Mouse (Mus musculus): Measurements from ENCODE around the gene Nkx2-2. TPM values are rescaled to one million over a fixed set of nuclear protein-coding genes. Genes with fewer than 3 reads are reported as not detected.
"Not testable (repeated sequence)": the region's sequence is repeated elsewhere in the genome, so short reads cannot be mapped to it uniquely, and the experiment has no call there.

Gene Nkx2-2
- polyA plus RNA-seq, 1 experiment from 2014 or later = 5.1 TPM

DNA sequence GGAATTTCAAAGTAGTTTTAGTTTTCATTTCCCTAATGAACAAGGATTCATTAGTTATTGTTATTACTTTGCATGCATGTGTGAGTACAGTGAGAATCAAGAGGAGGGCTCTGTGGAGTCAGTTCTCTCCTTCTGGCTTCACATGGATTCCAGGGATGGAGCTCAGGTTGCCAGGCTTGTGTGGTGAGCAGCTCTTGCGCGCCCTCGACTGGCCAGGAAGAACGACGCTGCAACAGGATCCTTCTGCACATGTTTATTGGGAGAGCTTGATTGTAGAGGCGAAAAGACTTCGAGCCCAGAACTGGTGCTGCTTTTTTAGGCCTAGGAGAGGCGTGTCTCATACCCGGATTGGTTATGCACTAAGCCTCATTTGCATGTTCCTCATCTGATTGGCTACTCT is 23.5 kb downstream of the Nkx2-2 start:
- not testable (repeated sequence) for H3K9me3 ChIP-seq (ENCODE audit: control insufficient read depth, low read length); H3K27ac ChIP-seq; H3K4me2 ChIP-seq (replicated peaks); H3K4me3 ChIP-seq (replicated peaks; ENCODE audit: low read length); ATAC-seq (ENCODE audit: low FRiP score); H3K4me1 ChIP-seq (replicated peaks; ENCODE audit: control insufficient read depth, insufficient read depth, low read length); H3K9ac ChIP-seq; H3K36me3 ChIP-seq (replicated peaks; ENCODE audit: control insufficient read depth, insufficient read depth); DNase-seq (ENCODE audit: low spot score)
- H3K27me3 ChIP-seq (ENCODE audit: control insufficient read depth, insufficient read depth, low read length) = peaks cover 16% of the 10 kb centered on the region
- WGBS = 85% methylated on average over 9 of the region's 9 CpGs

DNA sequence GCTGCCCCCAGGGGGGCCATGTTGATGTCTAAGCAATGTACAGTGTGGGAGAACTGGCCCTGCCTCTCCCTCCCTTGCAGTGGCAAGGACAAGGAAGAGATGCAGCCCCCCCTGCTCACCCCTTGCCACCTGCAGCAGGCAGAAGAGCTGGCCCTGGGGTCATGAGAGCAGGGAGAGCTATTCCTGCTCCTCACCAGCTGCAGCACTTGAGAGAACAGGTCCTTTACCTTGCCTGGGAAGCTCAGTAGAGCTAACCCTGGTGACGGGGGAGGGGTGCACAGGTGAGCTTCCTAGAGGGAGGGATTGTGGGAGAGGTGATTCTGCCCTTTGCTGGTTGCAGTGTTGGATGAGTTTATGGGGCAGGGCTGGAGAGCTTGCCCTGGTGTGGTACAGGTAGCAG is 28.2 kb downstream of the Nkx2-2 start:
- ATAC-seq (ENCODE audit: low FRiP score) = no peak
- no peaks in the 10 kb centered on the region for H3K36me3 ChIP-seq (replicated peaks; ENCODE audit: control insufficient read depth, insufficient read depth)
- WGBS = 84% methylated on average over 1 of the region's 1 CpGs
- H3K9me3 ChIP-seq (ENCODE audit: control insufficient read depth, low read length) = no peaks in the 10 kb centered on the region
- H3K27me3 ChIP-seq (ENCODE audit: control insufficient read depth, insufficient read depth, low read length) = no peaks in the 10 kb centered on the region
- no peak overlapping the region for H3K4me3 ChIP-seq (replicated peaks; ENCODE audit: low read length)
- H3K4me1 ChIP-seq (replicated peaks; ENCODE audit: control insufficient read depth, insufficient read depth, low read length) = no peaks in the 10 kb centered on the region
- no peak for DNase-seq (ENCODE audit: low spot score)
- no peak overlapping the region for H3K4me2 ChIP-seq (replicated peaks)
- no peak overlapping the region for H3K9ac ChIP-seq
- H3K27ac ChIP-seq = no peak overlapping the region

DNA sequence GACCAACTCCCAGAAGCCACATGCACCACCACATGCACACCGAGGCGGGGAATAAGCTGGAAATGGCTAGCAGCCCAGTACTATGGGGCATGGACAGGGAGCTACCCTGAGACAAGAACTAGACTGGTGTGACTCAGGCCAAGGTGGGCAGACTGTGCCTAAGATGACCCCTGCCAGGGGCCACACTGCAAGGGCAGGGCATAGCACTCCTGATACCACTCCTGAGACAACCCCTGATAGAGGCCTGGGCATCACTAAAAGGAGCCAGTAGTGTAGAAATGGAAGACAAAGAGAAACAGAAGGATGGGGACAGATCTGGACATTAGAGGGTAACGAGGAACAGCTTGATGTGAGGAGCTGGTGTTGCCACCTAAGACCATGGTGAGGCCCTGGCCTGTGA is 28.7 kb downstream of the Nkx2-2 start:
- WGBS = 85% methylated on average over 3 of the region's 3 CpGs
- no peak for ATAC-seq (ENCODE audit: low FRiP score)
- H3K9ac ChIP-seq = no peak overlapping the region

DNA sequence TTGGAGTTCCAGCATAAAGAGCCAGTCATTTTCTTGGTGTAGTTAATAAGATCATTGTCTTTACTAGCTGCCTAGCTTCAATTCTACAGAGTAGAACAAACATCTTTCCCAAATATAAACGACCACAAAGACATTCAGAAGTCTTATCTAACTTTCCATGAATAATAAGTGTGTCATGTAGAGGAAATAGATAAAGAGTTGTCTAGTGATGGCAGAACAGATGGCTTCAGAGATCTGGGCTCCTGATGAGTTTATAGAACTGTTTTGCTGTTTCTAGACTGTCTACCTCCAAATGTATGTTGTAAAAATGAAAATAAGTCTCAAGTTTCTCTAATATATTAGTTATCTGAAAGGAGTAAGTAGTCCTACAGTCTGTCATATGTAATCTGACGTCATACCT is 41.5 kb downstream of the Nkx2-2 start:
- Histone ChIP-seq H3K4me1 (replicated peaks; ENCODE audit: control insufficient read depth, insufficient read depth, low read length) (no peaks in the 10 kb centered on the region), H3K9ac (no peak overlapping the region), H3K4me2 (replicated peaks) (no peak overlapping the region), H3K9me3 (ENCODE audit: control insufficient read depth, low read length) (no peaks in the 10 kb centered on the region), H3K36me3 (replicated peaks; ENCODE audit: control insufficient read depth, insufficient read depth) (no peaks in the 10 kb centered on the region), H3K27me3 (ENCODE audit: control insufficient read depth, insufficient read depth, low read length) (no peaks in the 10 kb centered on the region), H3K27ac (no peak overlapping the region), H3K4me3 (replicated peaks; ENCODE audit: low read length) (no peak overlapping the region)
- DNase-seq (ENCODE audit: low spot score) (no peak), ATAC-seq (ENCODE audit: low FRiP score) (no peak)
- 71% methylated on average over 2 of the region's 2 CpGs for WGBS

More for the DNA sequence above, 28.7 kb downstream of the Nkx2-2 start:
- no peaks in the 10 kb centered on the region for H3K4me1 ChIP-seq (replicated peaks; ENCODE audit: control insufficient read depth, insufficient read depth, low read length)
- H3K27me3 ChIP-seq (ENCODE audit: control insufficient read depth, insufficient read depth, low read length) = no peaks in the 10 kb centered on the region
- H3K9me3 ChIP-seq (ENCODE audit: control insufficient read depth, low read length) = no peaks in the 10 kb centered on the region
- H3K4me2 ChIP-seq (replicated peaks) = no peak overlapping the region
- no peak overlapping the region for H3K4me3 ChIP-seq (replicated peaks; ENCODE audit: low read length)
- H3K27ac ChIP-seq = no peak overlapping the region
- no peak for DNase-seq (ENCODE audit: low spot score)
- H3K36me3 ChIP-seq (replicated peaks; ENCODE audit: control insufficient read depth, insufficient read depth) = no peaks in the 10 kb centered on the region

Other genes with a start within 250 kb of the Nkx2-2 start
- 80.9 and 83.2 TPM in 2 replicates for gene Xrn2, start 181.2 kb downstream of the Nkx2-2 start, polyA plus RNA-seq (2014; fragmentation: Nextera tagmentation; extraction: Ambion mirVana)
- not detected in 2 replicates for gene Nkx2-4, start 108.8 kb downstream of the Nkx2-2 start, polyA plus RNA-seq (2014; fragmentation: Nextera tagmentation; extraction: Ambion mirVana)
- gene Pax1, start 167.7 kb upstream of the Nkx2-2 start, polyA plus RNA-seq (2014; fragmentation: Nextera tagmentation; extraction: Ambion mirVana) = not detected in 2 replicates